Mouse (Mus musculus) liver, embryonic 14.5 days (tissue): ENCODE data around the gene Sipa1. TPM values are rescaled to one million over a fixed set of nuclear protein-coding genes. Genes with fewer than 3 reads are reported as not detected.
A peak's percentile ranks its signal among the peaks of the same experiment; 100 is the strongest.

Experiments used
- ATAC-seq: fragments of 200-750 bp; cut with Nextera tagmentation; 2 replicates; pipeline ENCODE4 v1.8.0; 2017; ENCODE audit warnings: moderate number of reproducible peaks, mild to moderate bottlenecking, moderate library complexity; ENCODE audit not compliant: insufficient read depth
- DNase-seq, 3 experiments: peaks; one replicate each; pipeline ENCODE4 v3.0.0-alpha.2; 2012 to 2013; ENCODE audit warnings: low read depth in 3 of 3, low spot score in 3 of 3
- H3K27ac ChIP-seq: fragments of 300-500 bp; sonication (generic); 2 replicates; pipeline ENCODE4 v1.5.1; 2014; ENCODE audit warnings: moderate library complexity, mild to moderate bottlenecking, control low read depth, inconsistent platforms
- H3K27me3 ChIP-seq: fragments of 300-500 bp; sonication (generic); 2 replicates; pipeline ENCODE4 v1.6.1; 2014; ENCODE audit warnings: mild to moderate bottlenecking, low read length, moderate library complexity; ENCODE audit not compliant: control insufficient read depth, insufficient read depth
- H3K36me3 ChIP-seq: fragments of 300-500 bp; sonication (generic); replicated peaks from 2 replicates; pipeline ENCODE4 v1.6.1; 2014; ENCODE audit warnings: low read depth; ENCODE audit not compliant: control insufficient read depth, insufficient read depth
- H3K4me1 ChIP-seq, 2 experiments: fragments of 200-500 bp in 1 of 2; fragments of 300-500 bp in 1 of 2; sonication (generic) in 1 of 2; replicated peaks; 2 replicates each; pipeline ENCODE4 v1.6.1; 2012 to 2014; ENCODE audit warnings: antibody characterized with exemption in 1 of 2, inconsistent platforms in 1 of 2, low read length in 1 of 2; ENCODE audit not compliant: control insufficient read depth in 2 of 2, insufficient read depth in 2 of 2
- H3K4me2 ChIP-seq: fragments of 300-500 bp; sonication (generic); 2 replicates; pipeline ENCODE4 v1.6.1; 2014; ENCODE audit warnings: low read depth, mild to moderate bottlenecking, control low read depth, moderate library complexity
- H3K4me3 ChIP-seq, 2 experiments: fragments of 200-500 bp in 1 of 2; fragments of 300-500 bp in 1 of 2; sonication (generic) in 1 of 2; 2 replicates each; pipeline ENCODE4 v1.5.1; 2012 to 2014; ENCODE audit warnings: low read depth in 2 of 2, low read length in 2 of 2, mild to moderate bottlenecking in 2 of 2, control low read depth in 1 of 2, inconsistent platforms in 1 of 2, moderate library complexity in 1 of 2; ENCODE audit not compliant: insufficient read depth in 1 of 2
- H3K9ac ChIP-seq: fragments of 300-500 bp; sonication (generic); replicated peaks from 2 replicates; pipeline ENCODE4 v1.6.1; 2014; ENCODE audit warnings: mild to moderate bottlenecking, control low read depth, moderate library complexity
- H3K9me3 ChIP-seq: fragments of 300-500 bp; sonication (generic); 2 replicates; pipeline ENCODE4 v1.6.1; 2016; ENCODE audit warnings: low read length, mixed read lengths; ENCODE audit not compliant: control insufficient read depth
- CTCF ChIP-seq: IDR thresholded peaks from 2 replicates; pipeline ENCODE4 v1.5.1; 2016; ENCODE audit warnings: antibody characterized with exemption, low read depth, control low read depth
- EP300 ChIP-seq: IDR thresholded peaks from 2 replicates; pipeline ENCODE4 v1.6.1; 2016; ENCODE audit warnings: antibody characterized with exemption, low read depth
- WGBS: fragments of 180-500 bp; shearing (Covaris S2); extraction: QIAGEN DNeasy Blood & Tissue Kit; methylation state at CpG from one replicate; pipeline ENCODE4 v1.1.7; 2014; ENCODE audit not compliant: insufficient replicate concordance; 5-methylcytosine and 5-hydroxymethylcytosine counted together
- polyA plus RNA-seq, 2 experiments: library from polyadenylated mRNA; depleted of rRNA in 1 of 2; stranded (reverse) in 1 of 2; unstranded in 1 of 2; fragments of >200 nt; fragmentation: Nextera tagmentation in 1 of 2; extraction: Ambion mirVana in 1 of 2; gene quantifications; 2 replicates each; pipeline versions ENCODE4 v1.2.1 to v1.2.3; 2012 to 2014

The Sipa1 gene
- polyA plus RNA-seq (2012; rRNA removed) (27.5 and 33.2 TPM in 2 replicates), polyA plus RNA-seq (2014; fragmentation: Nextera tagmentation; extraction: Ambion mirVana) (14.3 and 18.9 TPM in 2 replicates)

DNA sequence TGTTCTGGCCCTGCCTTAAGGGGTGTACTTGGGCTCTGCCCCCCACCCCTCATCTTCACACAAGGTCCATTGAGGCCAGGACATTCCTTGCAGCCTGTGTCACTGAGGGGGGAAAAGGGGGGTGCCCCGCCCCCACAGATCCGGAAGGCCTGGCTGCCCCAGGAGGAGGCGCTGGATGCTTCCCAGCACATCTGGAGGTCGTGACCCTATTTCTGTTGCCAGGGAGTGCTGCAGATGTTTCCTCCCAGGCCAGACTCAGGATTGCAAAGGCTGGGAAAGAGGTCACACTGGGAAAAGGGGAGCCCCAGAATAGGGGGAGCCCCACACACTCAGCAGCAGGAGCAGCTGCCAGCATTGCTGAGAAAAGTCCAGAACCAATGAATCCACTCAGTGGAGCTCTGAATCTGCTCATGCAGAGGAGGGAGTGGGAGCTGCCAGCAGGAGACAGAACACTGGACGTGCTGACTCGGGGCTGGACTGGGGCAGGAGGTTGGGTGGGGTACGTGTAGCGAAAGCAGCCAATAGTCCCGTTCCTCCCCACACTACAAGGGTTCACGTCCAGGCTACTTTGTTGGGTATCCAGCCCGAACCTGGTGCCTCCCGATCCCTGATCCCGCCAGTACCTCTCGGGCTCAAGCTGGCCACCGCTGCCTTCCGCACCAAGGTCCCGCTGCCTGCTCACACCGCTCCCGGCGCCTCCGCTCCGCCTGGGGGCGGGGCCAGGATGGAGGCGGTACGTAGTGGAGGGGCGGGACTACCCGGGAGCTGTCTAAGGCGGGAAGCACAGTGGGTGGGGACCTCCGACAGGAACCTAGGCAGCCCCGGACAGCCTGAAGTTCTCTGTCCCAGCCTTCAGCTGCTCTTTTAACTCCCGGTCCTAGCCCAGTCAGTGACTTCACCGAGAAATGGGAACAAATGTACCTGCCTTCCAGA lies at the start of gene Sipa1:
Sipa1 (minus strand) TSS at position 727 of the 933 bp plus-strand sequence.
- no peaks in the 10 kb centered on the region for H3K9me3 ChIP-seq
- H3K27ac ChIP-seq = peak within 1 kb of the TSS; percentile 97
- H3K36me3 ChIP-seq = peaks cover 20% of the 10 kb centered on the region
- H3K4me1 ChIP-seq = peaks cover 34 to 39% of the 10 kb centered on the region in 2 experiments
- peak; percentile 90 to 92 (median 91) for DNase-seq
- H3K4me3 ChIP-seq = peak within 1 kb of the TSS; percentile 79 to 84
- TF ChIP-seq EP300 (no peak), CTCF (peak; percentile 32)
- no peaks in the 10 kb centered on the region for H3K27me3 ChIP-seq
- ATAC-seq = peak; percentile 83
- peak within 1 kb of the TSS; percentile 95 for H3K4me2 ChIP-seq
- under 1% methylated on average over 32 of the region's 32 CpGs for WGBS
- H3K9ac ChIP-seq = peak within 1 kb of the TSS; percentile 80

DNA sequence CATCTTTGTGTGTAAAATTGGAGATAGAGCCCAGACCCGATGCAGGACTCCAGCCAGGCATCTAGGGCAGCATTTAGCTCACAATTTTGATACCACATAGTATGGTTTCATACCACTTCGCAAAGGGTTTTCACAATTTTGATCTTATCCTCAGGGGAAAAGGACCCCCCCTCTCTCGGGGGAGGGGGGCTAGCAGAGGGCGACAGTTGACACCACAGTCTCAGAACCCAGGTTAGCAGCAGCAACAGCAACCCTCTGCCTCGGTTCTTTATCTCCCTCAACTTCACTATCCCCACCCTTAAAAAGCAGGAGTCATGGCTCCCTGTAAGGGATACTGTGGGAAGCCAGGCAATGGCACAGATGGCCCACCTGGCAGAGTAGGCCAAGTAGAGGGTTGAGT lies 49.7 kb upstream of the Sipa1 start:
- no peak for DNase-seq
- Histone ChIP-seq H3K9me3 (no peaks in the 10 kb centered on the region), H3K27ac (no peak overlapping the region), H3K36me3 (peaks cover 98% of the 10 kb centered on the region), H3K4me3 (peak overlapping the region in 1 of 2 experiments; percentile 3; a peak in 2 of 4 replicates), H3K9ac (no peak overlapping the region), H3K4me2 (peak overlapping the region; percentile 36), H3K4me1 (peaks cover 16 to 20% of the 10 kb centered on the region in 2 experiments), H3K27me3 (no peaks in the 10 kb centered on the region)
- 63% methylated on average over 5 of the region's 5 CpGs for WGBS
- TF ChIP-seq EP300 (no peak), CTCF (no peak)
- ATAC-seq = no peak

GRCm38 (mm10) chr19:5711907-5712460 lies 48.5 kb upstream of the Sipa1 start:
- no peak overlapping the region for H3K4me3 ChIP-seq
- WGBS = 74% methylated on average over 14 of the region's 14 CpGs
- no peak overlapping the region for H3K27ac ChIP-seq
- H3K9ac ChIP-seq = no peak overlapping the region
- no peak for TF ChIP-seq CTCF
- no peak for DNase-seq
- H3K4me1 ChIP-seq = peaks cover 16 to 17% of the 10 kb centered on the region in 2 experiments
- no peaks in the 10 kb centered on the region for H3K9me3 ChIP-seq
- no peaks in the 10 kb centered on the region for H3K27me3 ChIP-seq
- H3K36me3 ChIP-seq = peaks cover 98% of the 10 kb centered on the region
- ATAC-seq = no peak
- H3K4me2 ChIP-seq = no peak overlapping the region

DNA sequence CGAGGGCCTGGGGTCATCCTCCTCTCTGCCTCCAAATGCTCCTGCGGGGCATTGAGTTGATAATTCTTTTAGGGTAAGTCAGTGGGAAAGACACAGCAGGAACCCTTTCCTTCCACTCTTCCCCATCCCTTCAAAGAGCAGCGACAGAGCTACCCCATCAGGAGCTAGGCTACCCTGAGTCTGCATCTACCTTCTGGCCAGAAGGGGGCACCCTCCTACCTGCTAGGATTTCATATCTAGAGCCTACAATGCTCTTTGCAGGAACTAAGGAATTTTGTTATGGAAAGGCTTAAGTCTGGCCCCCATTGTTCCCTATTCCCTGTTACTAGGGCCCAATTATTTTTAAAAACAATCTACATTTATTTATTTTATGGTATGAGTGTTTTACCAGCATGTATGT lies 47.7 kb upstream of the Sipa1 start:
- H3K27ac ChIP-seq = no peak overlapping the region
- H3K36me3 ChIP-seq = peaks cover 97% of the 10 kb centered on the region
- no peak for ATAC-seq
- no peaks in the 10 kb centered on the region for H3K27me3 ChIP-seq
- no peak overlapping the region for H3K4me3 ChIP-seq
- H3K4me2 ChIP-seq = no peak overlapping the region
- peak; percentile 89 for TF ChIP-seq CTCF
- TF ChIP-seq EP300 = no peak; the same call in 1 of the 2 replicates
- H3K9ac ChIP-seq = no peak overlapping the region
- DNase-seq = no peak
- H3K4me1 ChIP-seq = peaks cover 16% of the 10 kb centered on the region in 2 experiments
- 49% methylated on average over 3 of the region's 3 CpGs for WGBS
- no peaks in the 10 kb centered on the region for H3K9me3 ChIP-seq

- WGBS = 92% methylated on average over 8 of the region's 8 CpGs
- H3K27me3 ChIP-seq = no peaks in the 10 kb centered on the region
- peaks cover 90% of the 10 kb centered on the region for H3K36me3 ChIP-seq
- H3K4me1 ChIP-seq = peaks cover 16% of the 10 kb centered on the region in 2 experiments
- H3K9ac ChIP-seq = no peak overlapping the region
- ATAC-seq (no peak), DNase-seq (no peak)
- H3K27ac ChIP-seq = no peak overlapping the region
- TF ChIP-seq CTCF (no peak), EP300 (no peak)
- H3K4me2 ChIP-seq = no peak overlapping the region
- no peak overlapping the region for H3K4me3 ChIP-seq
- no peaks in the 10 kb centered on the region for H3K9me3 ChIP-seq
These were observed 47.1 kb upstream of the Sipa1 start for GRCm38 (mm10) chr19:5710581-5710980.
